Mouse (Mus musculus) E14TG2a.4 (cell line): ENCODE results near the gene Ceacam20.
"Not testable (repeated sequence)": the region's sequence is repeated elsewhere in the genome, so short reads cannot be mapped to it uniquely, and the experiment has no call there.

Source experiments
- H3K27me3 ChIP-seq: 2 replicates; pipeline ENCODE4 v1.6.1; 2014; ENCODE audit warnings: low read length, control low read depth; ENCODE audit not compliant: insufficient read depth
- H3K36me3 ChIP-seq: 2 replicates; pipeline ENCODE4 v1.6.1; 2014; ENCODE audit warnings: low read length, control low read depth; ENCODE audit not compliant: insufficient read depth
- H3K4me1 ChIP-seq: replicated peaks from 2 replicates; pipeline ENCODE4 v1.6.1; 2014; ENCODE audit warnings: low read depth, low read length, control low read depth
- H3K4me3 ChIP-seq: replicated peaks from 2 replicates; pipeline ENCODE4 v1.5.1; 2014; ENCODE audit warnings: mild to moderate bottlenecking, low read length
- H3K9me3 ChIP-seq: 2 replicates; pipeline ENCODE4 v1.6.1; 2014; ENCODE audit warnings: low read length, control low read depth
- CTCF ChIP-seq: conservative IDR thresholded peaks from 2 replicates; pipeline ENCODE4 v1.5.1; 2014; ENCODE audit warnings: low read length
- NANOG ChIP-seq: IDR thresholded peaks from 2 replicates; pipeline ENCODE4 v1.6.1; 2014; ENCODE audit warnings: borderline replicate concordance, low read length, mixed read lengths
- POU5F1 ChIP-seq: IDR thresholded peaks from 2 replicates; pipeline ENCODE4 v1.6.1; 2014; ENCODE audit warnings: low read length, borderline replicate concordance

Ceacam20 gene

GRCm38 (mm10) chr7:19956341-19956781 lies 8.9 kb upstream of the Ceacam20 start:
- H3K27me3 ChIP-seq = no peaks in the 10 kb centered on the region
- peaks cover 20% of the 10 kb centered on the region for H3K4me1 ChIP-seq
- H3K9me3 ChIP-seq = no peaks in the 10 kb centered on the region
- H3K36me3 ChIP-seq = no peaks in the 10 kb centered on the region
- H3K4me3 ChIP-seq = no peak overlapping the region
- TF ChIP-seq POU5F1 (no peak), CTCF (peak; percentile 73), NANOG (no peak)

- H3K4me3 ChIP-seq = no peak overlapping the region
- TF ChIP-seq POU5F1 = no peak
- no peak for TF ChIP-seq NANOG
- TF ChIP-seq CTCF = no peak
- H3K36me3 ChIP-seq = no peaks in the 10 kb centered on the region
- no peaks in the 10 kb centered on the region for H3K27me3 ChIP-seq
- peaks cover 12% of the 10 kb centered on the region; the same call in 1 of the 2 replicates for H3K4me1 ChIP-seq
- H3K9me3 ChIP-seq = 0 out of 2 replicates have a peak, but pooled peaks cover 6% of the 10 kb centered on the region
Measured at GRCm38 (mm10) chr7:19962423-19962822, 2.8 kb upstream of the Ceacam20 start.

GRCm38 (mm10) chr7:19969106-19969505 lies 3.9 kb downstream of the Ceacam20 start:
- peaks cover 8% of the 10 kb centered on the region; the same call in 1 of the 2 replicates for H3K9me3 ChIP-seq
- H3K36me3 ChIP-seq = peaks cover 20% of the 10 kb centered on the region
- TF ChIP-seq NANOG = no peak
- no peak for TF ChIP-seq POU5F1
- no peak for TF ChIP-seq CTCF

GRCm38 (mm10) chr7:19969541-19970090 lies 4.4 kb downstream of the Ceacam20 start:
- Histone ChIP-seq H3K9me3 (peaks cover 8% of the 10 kb centered on the region; the same call in 1 of the 2 replicates), H3K4me1 (no peaks in the 10 kb centered on the region), H3K4me3 (no peak overlapping the region), H3K36me3 (peaks cover 20% of the 10 kb centered on the region), H3K27me3 (no peaks in the 10 kb centered on the region)
- TF ChIP-seq POU5F1 = no peak
- peak; percentile 60 for TF ChIP-seq CTCF
- no peak for TF ChIP-seq NANOG

More at GRCm38 (mm10) chr7:19969106-19969505, 3.9 kb downstream of the Ceacam20 start:
- H3K4me3 ChIP-seq = no peak overlapping the region
- no peaks in the 10 kb centered on the region for H3K27me3 ChIP-seq
- H3K4me1 ChIP-seq = 0 out of 2 replicates have a peak, but pooled peaks cover 3% of the 10 kb centered on the region

GRCm38 (mm10) chr7:19970196-19970595 lies 5.0 kb downstream of the Ceacam20 start:
- Histone ChIP-seq H3K27me3 (no peaks in the 10 kb centered on the region), H3K4me3 (no peak overlapping the region), H3K9me3 (peaks cover 8% of the 10 kb centered on the region; the same call in 1 of the 2 replicates), H3K4me1 (peaks cover under 1% of the 10 kb centered on the region; the same call in 1 of the 2 replicates), H3K36me3 (peaks cover 20% of the 10 kb centered on the region)
- no peak for TF ChIP-seq POU5F1
- no peak for TF ChIP-seq NANOG
- no peak for TF ChIP-seq CTCF

- TF ChIP-seq NANOG (no peak), CTCF (no peak), POU5F1 (no peak)
- Histone ChIP-seq H3K27me3 (no peaks in the 10 kb centered on the region), H3K9me3 (peaks cover 8% of the 10 kb centered on the region; the same call in 1 of the 2 replicates), H3K4me3 (no peak overlapping the region), H3K36me3 (peaks cover 20% of the 10 kb centered on the region), H3K4me1 (peaks cover 5% of the 10 kb centered on the region; the same call in 1 of the 2 replicates)
Measured at GRCm38 (mm10) chr7:19971516-19971915, 6.3 kb downstream of the Ceacam20 start.

GRCm38 (mm10) chr7:19991165-19991564 lies 26.0 kb downstream of the Ceacam20 start, which contains the start of gene Nlrp9b:
Gene Nlrp9b (plus strand): TSS chr7:19991465.
- not testable (repeated sequence) for H3K4me3 ChIP-seq, H3K36me3 ChIP-seq, H3K27me3 ChIP-seq, H3K9me3 ChIP-seq
- peaks cover 25% of the 10 kb centered on the region for H3K4me1 ChIP-seq

- not testable (repeated sequence) for H3K27me3 ChIP-seq, H3K4me3 ChIP-seq, H3K36me3 ChIP-seq, H3K4me1 ChIP-seq
- H3K9me3 ChIP-seq = peaks cover 18% of the 10 kb centered on the region
Measured at GRCm38 (mm10) chr7:19996721-19997120, 31.5 kb downstream of the Ceacam20 start.

- Histone ChIP-seq H3K27me3 (no peaks in the 10 kb centered on the region), H3K9me3 (no peaks in the 10 kb centered on the region), H3K4me3 (no peak overlapping the region), H3K4me1 (no peaks in the 10 kb centered on the region), H3K36me3 (no peaks in the 10 kb centered on the region)
- TF ChIP-seq NANOG = no peak
- no peak for TF ChIP-seq CTCF
- TF ChIP-seq POU5F1 = no peak
Measured at GRCm38 (mm10) chr7:20009987-20010386, 44.8 kb downstream of the Ceacam20 start.
